Mouse (Mus musculus): Measurements from ENCODE around the gene D11Wsu47e.

The D11Wsu47e gene

GRCm38 (mm10) chr11:113667122-113667521 lies 17.1 kb upstream of the D11Wsu47e start:
- no peak for DNase-seq

GRCm38 (mm10) chr11:113667704-113668103 lies 16.5 kb upstream of the D11Wsu47e start:
- no peak for DNase-seq

- DNase-seq, result no peak
These were observed 15.4 kb upstream of the D11Wsu47e start for GRCm38 (mm10) chr11:113668857-113669256.

- no peak for DNase-seq
These were observed 14.5 kb upstream of the D11Wsu47e start for GRCm38 (mm10) chr11:113669711-113670110.

GRCm38 (mm10) chr11:113673614-113674013 lies 10.6 kb upstream of the D11Wsu47e start:
- DNase-seq, result no peak

- no peak for DNase-seq
These were observed 9.6 kb upstream of the D11Wsu47e start for GRCm38 (mm10) chr11:113674595-113674994.

GRCm38 (mm10) chr11:113676847-113677246 lies 7.4 kb upstream of the D11Wsu47e start:
- no peak for DNase-seq

- DNase-seq, result no peak
These were observed 6.8 kb upstream of the D11Wsu47e start for GRCm38 (mm10) chr11:113677378-113677777.

- DNase-seq, result no peak
These were observed 5.8 kb upstream of the D11Wsu47e start for GRCm38 (mm10) chr11:113678373-113678772.

- DNase-seq, result no peak
These were observed 3.3 kb upstream of the D11Wsu47e start for GRCm38 (mm10) chr11:113680954-113681353.

GRCm38 (mm10) chr11:113681979-113682378 lies 2.2 kb upstream of the D11Wsu47e start:
- no peak for DNase-seq

- peak; percentile 78 for DNase-seq
These were observed 1.1 kb upstream of the D11Wsu47e start for GRCm38 (mm10) chr11:113682897-113683626.

- DNase-seq, result no peak
These were observed 620 bp upstream of the D11Wsu47e start for GRCm38 (mm10) chr11:113683627-113683956.

- no peak for DNase-seq
These were observed 655 bp downstream of the D11Wsu47e start for GRCm38 (mm10) chr11:113684707-113685426.

GRCm38 (mm10) chr11:113687031-113687430 lies 2.8 kb downstream of the D11Wsu47e start:
- peak; percentile 70 for DNase-seq

GRCm38 (mm10) chr11:113690506-113690905 lies 6.3 kb downstream of the D11Wsu47e start:
- no peak for DNase-seq

- no peak for DNase-seq
These were observed 7.1 kb downstream of the D11Wsu47e start for GRCm38 (mm10) chr11:113691318-113691717.

GRCm38 (mm10) chr11:113691851-113692250 lies 7.6 kb downstream of the D11Wsu47e start:
- DNase-seq, result no peak

GRCm38 (mm10) chr11:113697571-113697970 lies 13.4 kb downstream of the D11Wsu47e start:
- no peak for DNase-seq

- no peak for DNase-seq
These were observed 13.9 kb downstream of the D11Wsu47e start for GRCm38 (mm10) chr11:113698013-113698545.

- DNase-seq, result no peak
These were observed 15.4 kb downstream of the D11Wsu47e start for GRCm38 (mm10) chr11:113699643-113700042.

- peak; percentile 69 for DNase-seq
These were observed 19.5 kb downstream of the D11Wsu47e start for GRCm38 (mm10) chr11:113703758-113704157.

- no peak for DNase-seq
These were observed 21.9 kb downstream of the D11Wsu47e start for GRCm38 (mm10) chr11:113705966-113706652.
